Mouse (Mus musculus) subcutaneous adipose tissue, adult 2 months (tissue): Measurements from ENCODE around the gene Nnat. TPM values are rescaled to one million over a fixed set of nuclear protein-coding genes. Genes with fewer than 3 reads are reported as not detected.

ENCODE experiments used
- polyA plus RNA-seq: library from polyadenylated mRNA; depleted of rRNA; stranded (reverse); fragments of >200 nt; gene quantifications from 2 replicates; pipeline ENCODE4 v1.2.3, GENCODE M21; 2012; ENCODE audit warnings: low replicate concordance; rRNA removed

Gene Nnat
- polyA plus RNA-seq: 218 and 2,123 TPM in 2 replicates

DNA sequence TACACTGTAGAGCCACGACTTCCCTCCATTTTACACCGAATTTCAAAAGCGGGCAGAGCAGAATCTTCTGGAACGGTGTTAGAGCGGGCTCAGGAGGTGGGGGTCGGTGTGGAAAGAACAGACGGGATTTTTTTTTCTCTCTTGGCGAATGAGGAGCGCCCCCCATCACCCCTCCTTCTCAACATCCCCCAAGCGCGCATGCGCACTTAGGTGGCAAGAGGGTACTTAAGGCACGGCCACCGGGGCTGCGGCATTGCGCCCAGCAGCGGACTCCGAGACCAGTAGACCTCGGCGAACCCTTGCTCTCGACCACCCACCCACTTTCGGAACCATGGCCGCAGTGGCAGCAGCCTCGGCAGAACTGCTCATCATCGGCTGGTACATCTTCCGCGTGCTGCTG, at the start of gene Nnat:
Gene Nnat, plus strand, starts transcription at position 221 of the 400 bp plus-strand sequence.

DNA sequence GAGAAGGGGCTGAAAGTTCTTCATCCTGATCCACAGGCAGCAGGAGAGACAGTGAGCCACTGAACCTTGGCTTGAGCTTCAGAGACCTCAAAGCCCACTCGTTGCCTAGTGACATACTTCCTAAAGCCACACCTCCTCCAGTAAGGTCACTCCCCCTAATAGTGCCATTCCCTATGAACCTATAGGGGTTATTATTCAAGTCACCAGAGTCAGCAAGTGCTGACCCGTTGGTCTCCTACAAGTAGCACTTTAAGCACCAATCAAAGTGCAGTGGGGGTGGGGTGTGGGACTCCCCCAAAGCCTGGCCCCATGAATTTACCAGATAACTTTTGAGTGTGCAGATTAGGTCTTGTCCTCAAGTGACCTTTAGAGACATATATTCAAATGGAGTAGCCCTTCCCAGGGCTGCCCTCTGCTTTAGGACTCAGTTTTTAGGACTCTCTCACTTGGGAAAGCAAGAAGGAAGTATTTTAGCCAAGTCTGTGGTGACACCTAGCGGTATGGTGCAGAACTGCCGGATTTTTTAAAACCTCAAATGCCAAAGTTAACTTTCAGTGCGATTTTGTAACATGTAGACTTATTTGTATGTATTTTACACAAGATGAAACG, 11.4 kb downstream of the Nnat start, which contains the start of gene Blcap:
Gene Blcap, minus strand, starts transcription at position 51 of the 609 bp plus-strand sequence.

Other genes with a start within 250 kb of the Nnat start
- gene Ghrh, start 212.6 kb upstream of the Nnat start, polyA plus RNA-seq: 0.43 TPM in 1 of 2 replicates, not detected in the other
- gene Manbal, start 192.5 kb upstream of the Nnat start, polyA plus RNA-seq: 97.6 and 107 TPM in 2 replicates
- gene Src, start 141.6 kb upstream of the Nnat start, polyA plus RNA-seq: 17.7 and 47.7 TPM in 2 replicates
- 78.9 and 166 TPM in 2 replicates for gene Blcap, start 11.2 kb downstream of the Nnat start, polyA plus RNA-seq
- gene Ctnnbl1, start 177.3 kb downstream of the Nnat start, polyA plus RNA-seq: 33.2 and 38.9 TPM in 2 replicates